Mouse (Mus musculus) lung, postnatal 10 days (tissue): ENCODE data around the gene Gm21708.
"Not testable (repeated sequence)": the region's sequence is repeated elsewhere in the genome, so short reads cannot be mapped to it uniquely, and the experiment has no call there.

Experiments used
- DNase-seq: peaks from one replicate; pipeline ENCODE4 v3.0.0; 2021

Gm21708 gene

GRCm38 (mm10) chrY:3410067-3410466 is at the start of gene Gm21708, which contains the start of gene Gm21704:
Gm21708 (minus strand) TSS chrY:3410167.
Gm21704 (minus strand) TSS chrY:3410167.
- not testable (repeated sequence) for DNase-seq
